Mouse (Mus musculus): ENCODE data around the gene Bcr. TPM values are rescaled to one million over a fixed set of nuclear protein-coding genes. Genes with fewer than 3 reads are reported as not detected.

Bcr gene
- total and polyA plus RNA-seq, 2 experiments = 7.5 to 14.7 TPM

GRCm38 (mm10) chr10:75100298-75100697 lies 39.9 kb downstream of the Bcr start:
- no peak for DNase-seq (ENCODE audit: extremely low read depth, low read depth, low spot score)
- peaks cover 68% of the 10 kb centered on the region for H3K79me2 ChIP-seq (ENCODE audit: control insufficient read depth, insufficient read depth, low read length)
- H3K9ac ChIP-seq (ENCODE audit: low read depth, low read length) = no peak overlapping the region
- WGBS = 93% methylated on average over 7 of the region's 7 CpGs
- peaks cover 14% of the 10 kb centered on the region for H3K4me1 ChIP-seq (ENCODE audit: control insufficient read depth, insufficient read depth, low read length)
- no peak overlapping the region for H3K27ac ChIP-seq (replicated peaks; ENCODE audit: insufficient read depth, low read depth, low read length)
- H3K27me3 ChIP-seq (ENCODE audit: control insufficient read depth, insufficient read depth, low read length) = no peaks in the 10 kb centered on the region
- H3K36me3 ChIP-seq (ENCODE audit: control insufficient read depth, insufficient read depth, low read length) = no peaks in the 10 kb centered on the region
- H3K4me3 ChIP-seq (ENCODE audit: insufficient read depth, low read depth, low read length) = no peak overlapping the region
- TF ChIP-seq POLR2A (IDR thresholded peaks at IDR 0.05; ENCODE audit: extremely low read depth, insufficient read depth, low read length) (no peak), CTCF (IDR thresholded peaks at IDR 0.05; ENCODE audit: low read depth, low read length) (no peak)

- Histone ChIP-seq H3K27ac (replicated peaks; ENCODE audit: insufficient read depth, low read depth, low read length) (no peak overlapping the region), H3K36me3 (ENCODE audit: control insufficient read depth, insufficient read depth, low read length) (no peaks in the 10 kb centered on the region), H3K4me3 (ENCODE audit: insufficient read depth, low read depth, low read length) (no peak overlapping the region), H3K4me1 (ENCODE audit: control insufficient read depth, insufficient read depth, low read length) (peaks cover 10% of the 10 kb centered on the region; the same call in 1 of the 2 replicates), H3K9ac (ENCODE audit: low read depth, low read length) (no peak overlapping the region), H3K79me2 (ENCODE audit: control insufficient read depth, insufficient read depth, low read length) (peaks cover 56% of the 10 kb centered on the region), H3K27me3 (ENCODE audit: control insufficient read depth, insufficient read depth, low read length) (no peaks in the 10 kb centered on the region)
- DNase-seq (ENCODE audit: extremely low read depth, low read depth, low spot score) = no peak
- 77% methylated on average over 2 of the region's 2 CpGs for WGBS
- TF ChIP-seq POLR2A (IDR thresholded peaks at IDR 0.05; ENCODE audit: extremely low read depth, insufficient read depth, low read length) (no peak), CTCF (IDR thresholded peaks at IDR 0.05; ENCODE audit: low read depth, low read length) (no peak)
Observed at GRCm38 (mm10) chr10:75103502-75103901, 43.1 kb downstream of the Bcr start.

- Histone ChIP-seq H3K36me3 (ENCODE audit: control insufficient read depth, insufficient read depth, low read length) (no peaks in the 10 kb centered on the region), H3K27ac (replicated peaks; ENCODE audit: insufficient read depth, low read depth, low read length) (no peak overlapping the region), H3K4me3 (ENCODE audit: insufficient read depth, low read depth, low read length) (no peak overlapping the region), H3K9ac (ENCODE audit: low read depth, low read length) (no peak overlapping the region), H3K4me1 (ENCODE audit: control insufficient read depth, insufficient read depth, low read length) (peaks cover 10% of the 10 kb centered on the region; the same call in 1 of the 2 replicates), H3K27me3 (ENCODE audit: control insufficient read depth, insufficient read depth, low read length) (no peaks in the 10 kb centered on the region), H3K79me2 (ENCODE audit: control insufficient read depth, insufficient read depth, low read length) (peaks cover 57% of the 10 kb centered on the region)
- DNase-seq (ENCODE audit: extremely low read depth, low read depth, low spot score) = no peak
- TF ChIP-seq POLR2A (IDR thresholded peaks at IDR 0.05; ENCODE audit: extremely low read depth, insufficient read depth, low read length) = no peak
- TF ChIP-seq CTCF (IDR thresholded peaks at IDR 0.05; ENCODE audit: low read depth, low read length) = no peak
- 54% methylated on average over 9 of the region's 9 CpGs for WGBS
Observed at GRCm38 (mm10) chr10:75104191-75105098, 44.1 kb downstream of the Bcr start.

- DNase-seq (ENCODE audit: extremely low read depth, low read depth, low spot score) = no peak
- H3K27ac ChIP-seq (replicated peaks; ENCODE audit: insufficient read depth, low read depth, low read length) = no peak overlapping the region
- no peaks in the 10 kb centered on the region for H3K36me3 ChIP-seq (ENCODE audit: control insufficient read depth, insufficient read depth, low read length)
- peaks cover 58% of the 10 kb centered on the region for H3K79me2 ChIP-seq (ENCODE audit: control insufficient read depth, insufficient read depth, low read length)
- no peak for TF ChIP-seq POLR2A (IDR thresholded peaks at IDR 0.05; ENCODE audit: extremely low read depth, insufficient read depth, low read length)
- TF ChIP-seq CTCF (IDR thresholded peaks at IDR 0.05; ENCODE audit: low read depth, low read length) = no peak
- no peak overlapping the region for H3K4me3 ChIP-seq (ENCODE audit: insufficient read depth, low read depth, low read length)
- H3K9ac ChIP-seq (ENCODE audit: low read depth, low read length) = no peak overlapping the region
- WGBS = 85% methylated on average over 4 of the region's 4 CpGs
- H3K4me1 ChIP-seq (ENCODE audit: control insufficient read depth, insufficient read depth, low read length) = peaks cover 10% of the 10 kb centered on the region; the same call in 1 of the 2 replicates
- H3K27me3 ChIP-seq (ENCODE audit: control insufficient read depth, insufficient read depth, low read length) = no peaks in the 10 kb centered on the region
Observed at GRCm38 (mm10) chr10:75105099-75105461, 44.7 kb downstream of the Bcr start.

- TF ChIP-seq CTCF (IDR thresholded peaks at IDR 0.05; ENCODE audit: low read depth, low read length) = no peak
- TF ChIP-seq POLR2A (IDR thresholded peaks at IDR 0.05; ENCODE audit: extremely low read depth, insufficient read depth, low read length) = no peak
- H3K27me3 ChIP-seq (ENCODE audit: control insufficient read depth, insufficient read depth, low read length) = no peaks in the 10 kb centered on the region
- no peaks in the 10 kb centered on the region for H3K36me3 ChIP-seq (ENCODE audit: control insufficient read depth, insufficient read depth, low read length)
- H3K4me1 ChIP-seq (ENCODE audit: control insufficient read depth, insufficient read depth, low read length) = peaks cover 10% of the 10 kb centered on the region; the same call in 1 of the 2 replicates
- DNase-seq (ENCODE audit: extremely low read depth, low read depth, low spot score) = no peak
- 81% methylated on average over 5 of the region's 5 CpGs for WGBS
- no peak overlapping the region for H3K9ac ChIP-seq (ENCODE audit: low read depth, low read length)
- H3K4me3 ChIP-seq (ENCODE audit: insufficient read depth, low read depth, low read length) = no peak overlapping the region
- no peak overlapping the region for H3K27ac ChIP-seq (replicated peaks; ENCODE audit: insufficient read depth, low read depth, low read length)
- H3K79me2 ChIP-seq (ENCODE audit: control insufficient read depth, insufficient read depth, low read length) = peaks cover 56% of the 10 kb centered on the region
Observed at GRCm38 (mm10) chr10:75105687-75106086, 45.3 kb downstream of the Bcr start.

GRCm38 (mm10) chr10:75106940-75107381 lies 46.6 kb downstream of the Bcr start:
- no peak for DNase-seq (ENCODE audit: extremely low read depth, low read depth, low spot score)
- Histone ChIP-seq H3K4me3 (ENCODE audit: insufficient read depth, low read depth, low read length) (no peak overlapping the region), H3K27ac (replicated peaks; ENCODE audit: insufficient read depth, low read depth, low read length) (no peak overlapping the region), H3K4me1 (ENCODE audit: control insufficient read depth, insufficient read depth, low read length) (peaks cover 10% of the 10 kb centered on the region; the same call in 1 of the 2 replicates), H3K36me3 (ENCODE audit: control insufficient read depth, insufficient read depth, low read length) (no peaks in the 10 kb centered on the region), H3K9ac (ENCODE audit: low read depth, low read length) (no peak overlapping the region), H3K79me2 (ENCODE audit: control insufficient read depth, insufficient read depth, low read length) (peaks cover 53% of the 10 kb centered on the region), H3K27me3 (ENCODE audit: control insufficient read depth, insufficient read depth, low read length) (no peaks in the 10 kb centered on the region)
- WGBS = 51% methylated on average over 5 of the region's 5 CpGs
- TF ChIP-seq CTCF (IDR thresholded peaks at IDR 0.05; ENCODE audit: low read depth, low read length) = no peak
- no peak for TF ChIP-seq POLR2A (IDR thresholded peaks at IDR 0.05; ENCODE audit: extremely low read depth, insufficient read depth, low read length)

Data from liver, adult 2 months (tissue).